Mouse (Mus musculus) stomach, postnatal 0 days (tissue): ENCODE data around the gene Khnyn.

Source experiments
- CTCF ChIP-seq: IDR thresholded peaks from 2 replicates; pipeline ENCODE4 v1.5.1; 2016; ENCODE audit warnings: antibody characterized with exemption, low read depth, mild to moderate bottlenecking, moderate library complexity
- EP300 ChIP-seq: optimal IDR thresholded peaks from 2 replicates; pipeline ENCODE3; 2016; ENCODE audit warnings: antibody characterized with exemption

- TF ChIP-seq CTCF (no peak), EP300 (no peak)
These were observed 48.8 kb downstream of the Khnyn start for GRCm38 (mm10) chr14:55933586-55933985.
